Mouse (Mus musculus) T-helper 1 cell (primary cell): ENCODE results near the gene Slc35a1.

ENCODE experiments used
- in situ Hi-C: fragments of 300-600 bp; cut with MboI, MseI; formaldehyde crosslinking; loops from one replicate; pipeline ENCODE4 v1.15.1; 2025; ENCODE audit warnings: high pct_unique_total_duplicates

Slc35a1 gene

GRCm38 (mm10) chr4:34656101-34656500 lies 31.1 kb downstream of the Slc35a1 start:
- in situ Hi-C loops: no loop called here

- in situ Hi-C loops: no loop called here
Observed at GRCm38 (mm10) chr4:34653179-34653578, 34.1 kb downstream of the Slc35a1 start.

GRCm38 (mm10) chr4:34644779-34645178 lies 42.5 kb downstream of the Slc35a1 start:
- in situ Hi-C loops: loop anchor here (10.0 kb wide), 1 partner anchor 380 kb away; no protein-coding TSS in a partner anchor

GRCm38 (mm10) chr4:34640731-34641130 lies 46.5 kb downstream of the Slc35a1 start:
- in situ Hi-C loops: loop anchor here (10.0 kb wide), 1 partner anchor 376 kb away; no protein-coding TSS in a partner anchor

GRCm38 (mm10) chr4:34639745-34640364 lies 47.4 kb downstream of the Slc35a1 start:
- in situ Hi-C loops: loop anchor here (10.0 kb wide), 1 partner anchor 375 kb away; no protein-coding TSS in a partner anchor

- in situ Hi-C loops: no loop called here
Observed at GRCm38 (mm10) chr4:34637851-34638250, 49.4 kb downstream of the Slc35a1 start.

- in situ Hi-C loops: no loop called here
Observed at GRCm38 (mm10) chr4:34637386-34637785, 49.9 kb downstream of the Slc35a1 start.

GRCm38 (mm10) chr4:34636036-34636435 lies 51.2 kb downstream of the Slc35a1 start:
- in situ Hi-C loops: no loop called here

GRCm38 (mm10) chr4:34634129-34634528 lies 53.1 kb downstream of the Slc35a1 start:
- in situ Hi-C loops: no loop called here

GRCm38 (mm10) chr4:34629956-34630355 lies 57.3 kb downstream of the Slc35a1 start:
- in situ Hi-C loops: no loop called here

- in situ Hi-C loops: no loop called here
Observed at GRCm38 (mm10) chr4:34626401-34626800, 60.8 kb downstream of the Slc35a1 start.

- in situ Hi-C loops: no loop called here
Observed at GRCm38 (mm10) chr4:34625556-34625955, 61.7 kb downstream of the Slc35a1 start.

- in situ Hi-C loops: no loop called here
Observed at GRCm38 (mm10) chr4:34616146-34616545, 71.1 kb downstream of the Slc35a1 start.

- in situ Hi-C loops: no loop called here
Observed at GRCm38 (mm10) chr4:34615303-34615702, 71.9 kb downstream of the Slc35a1 start.

GRCm38 (mm10) chr4:34614630-34615094 lies 72.6 kb downstream of the Slc35a1 start, which contains the start of the genes Orc3 and Rars2:
Orc3 (minus strand) TSS chr4:34614944.
Rars2 (plus strand) TSS chr4:34614957.
- in situ Hi-C loops: loop anchor here (5.0 kb wide), 1 partner anchor 47 kb away; no protein-coding TSS in a partner anchor

- in situ Hi-C loops: loop anchor here (5.0 kb wide), 1 partner anchor 46 kb away; no protein-coding TSS in a partner anchor
Observed at GRCm38 (mm10) chr4:34613571-34614145, 73.6 kb downstream of the Slc35a1 start.
